ENCODE assay signal across 16 mouse cellular contexts in genomic region chr3:122512725-122513375, GRCm38 (mm10).
DNase-seq lines count a peak whose midpoint lies in the region; ATAC-seq and TF ChIP-seq lines count a peak whose summit lies in the region.
"Had no signal": no experiment of that assay in that cellular context is flagged by ENCODE, and none has a peak within 500 bp of the region (broad histone marks: within the 10 kb centered on the region; RNA-seq: fewer than 3 reads in every experiment).

No protein-coding gene starts in this region.

- no peak for TF ChIP-seq CTCF in liver, embryonic 14.5 days (IDR thresholded peaks at IDR 0.05; ENCODE audit: low read depth)
- TF ChIP-seq CTCF in stomach, postnatal 0 days (IDR thresholded peaks at IDR 0.05; ENCODE audit: low read depth), result peak; percentile 44

- peak; percentile 47 for DNase-seq in urinary bladder, postnatal 14 days (ENCODE audit: low spot score)
- no peak for DNase-seq in urinary bladder, postnatal 4 days (ENCODE audit: low spot score in 2 of 2)
- DNase-seq in liver, embryonic 14.5 days (ENCODE audit: low read depth in 3 of 3, low spot score in 3 of 3), result no peak
- peak; percentile 81 for DNase-seq in stomach, postnatal 0 days (ENCODE audit: low spot score)
- DNase-seq in T-cell, adult 2 months (ENCODE audit: low spot score), result no peak
- no peak for DNase-seq in heart, adult 8-10 months (ENCODE audit: low spot score)
- DNase-seq: cerebellum, postnatal 10 days; heart, postnatal 4 days; right cerebral cortex, postnatal 25 days; thymus, adult 2 months had no signal

- no peaks in the 10 kb centered on the region for H3K9me3 ChIP-seq in kidney, embryonic 15.5 days (replicated peaks)
- no peaks in the 10 kb centered on the region for H3K9me3 ChIP-seq in liver, embryonic 14.5 days (ENCODE audit: control insufficient read depth, low read length)
- no peaks in the 10 kb centered on the region for H3K9me3 ChIP-seq in stomach, postnatal 0 days (ENCODE audit: control insufficient read depth, low read length)
- H3K9me3 ChIP-seq in neural tube, embryonic 15.5 days (replicated peaks), result no peaks in the 10 kb centered on the region
- H3K9me3 ChIP-seq: heart, embryonic 12.5 days; lung, embryonic 15.5 days; midbrain, embryonic 15.5 days had no signal

- no peaks in the 10 kb centered on the region for H3K27me3 ChIP-seq in kidney, embryonic 15.5 days
- H3K27me3 ChIP-seq in liver, embryonic 14.5 days (ENCODE audit: control insufficient read depth, insufficient read depth, low read length), result no peaks in the 10 kb centered on the region
- no peaks in the 10 kb centered on the region for H3K27me3 ChIP-seq in stomach, postnatal 0 days (ENCODE audit: control insufficient read depth, insufficient read depth, low read length)
- H3K27me3 ChIP-seq in neural tube, embryonic 15.5 days (replicated peaks), result no peaks in the 10 kb centered on the region
- H3K27me3 ChIP-seq: lung, embryonic 15.5 days; midbrain, embryonic 15.5 days had no signal

- no peak overlapping the region for H3K9ac ChIP-seq in kidney, embryonic 15.5 days
- H3K9ac ChIP-seq in liver, embryonic 14.5 days (replicated peaks), result no peak overlapping the region
- peak overlapping the region; percentile 50 for H3K9ac ChIP-seq in stomach, postnatal 0 days (ENCODE audit: low read length)
- H3K9ac ChIP-seq in neural tube, embryonic 15.5 days (replicated peaks), result no peak overlapping the region
- H3K9ac ChIP-seq: heart, embryonic 12.5 days; lung, embryonic 15.5 days; midbrain, embryonic 15.5 days had no signal

- WGBS in kidney, embryonic 15.5 days, result 93% methylated on average over 16 of the region's 16 CpGs
- WGBS in liver, embryonic 14.5 days (ENCODE audit: insufficient replicate concordance), result 65% methylated on average over 16 of the region's 16 CpGs
- 81% methylated on average over 16 of the region's 16 CpGs for WGBS in stomach, postnatal 0 days
- WGBS in neural tube, embryonic 15.5 days, result 96% methylated on average over 16 of the region's 16 CpGs

- H3K27ac ChIP-seq in kidney, embryonic 15.5 days, result peak overlapping the region; percentile 74; the same call in 1 of the 2 replicates
- no peak overlapping the region for H3K27ac ChIP-seq in liver, embryonic 14.5 days
- H3K27ac ChIP-seq in stomach, postnatal 0 days (replicated peaks), result peak overlapping the region; percentile 94
- no peak overlapping the region for H3K27ac ChIP-seq in neural tube, embryonic 15.5 days (replicated peaks)
- H3K27ac ChIP-seq: lung, embryonic 15.5 days; midbrain, embryonic 15.5 days had no signal

- H3K36me3 ChIP-seq in kidney, embryonic 15.5 days, result peaks cover 8% of the 10 kb centered on the region
- H3K36me3 ChIP-seq in liver, embryonic 14.5 days (replicated peaks; ENCODE audit: control insufficient read depth, insufficient read depth, low read depth), result no peaks in the 10 kb centered on the region
- no peaks in the 10 kb centered on the region for H3K36me3 ChIP-seq in stomach, postnatal 0 days (ENCODE audit: control insufficient read depth, insufficient read depth, low read length)
- H3K36me3 ChIP-seq in neural tube, embryonic 15.5 days, result no peaks in the 10 kb centered on the region
- H3K36me3 ChIP-seq: heart, embryonic 12.5 days; midbrain, embryonic 15.5 days had no signal

- ATAC-seq in kidney, embryonic 15.5 days (replicated peaks; ENCODE audit: low FRiP score), result no peak
- 0 out of 2 replicates have a peak, but pooled peaks have one; percentile 13 for ATAC-seq in liver, embryonic 14.5 days (ENCODE audit: insufficient read depth)
- peak; percentile 73 for ATAC-seq in stomach, postnatal 0 days (ENCODE audit: low FRiP score, low TSS enrichment)
- no peak for ATAC-seq in neural tube, embryonic 15.5 days (ENCODE audit: low FRiP score)
- ATAC-seq: forebrain, embryonic 14.5 days; midbrain, embryonic 15.5 days had no signal

- H3K4me3 ChIP-seq in kidney, embryonic 15.5 days (replicated peaks), result no peak overlapping the region
- no peak overlapping the region for H3K4me3 ChIP-seq in liver, embryonic 14.5 days (ENCODE audit: insufficient read depth in 1 of 2, low read depth in 2 of 2, low read length in 2 of 2)
- H3K4me3 ChIP-seq in stomach, postnatal 0 days (ENCODE audit: low read depth, low read length), result no peak overlapping the region; the same call in 1 of the 2 replicates
- H3K4me3 ChIP-seq in neural tube, embryonic 15.5 days (replicated peaks), result no peak overlapping the region
- H3K4me3 ChIP-seq: heart, embryonic 12.5 days; lung, embryonic 15.5 days; midbrain, embryonic 15.5 days had no signal

- peaks cover 54% of the 10 kb centered on the region for H3K4me1 ChIP-seq in kidney, embryonic 15.5 days
- H3K4me1 ChIP-seq in liver, embryonic 14.5 days (replicated peaks; ENCODE audit: control insufficient read depth in 2 of 2, insufficient read depth in 2 of 2, low read length in 1 of 2), result peaks cover 0 to 22% of the 10 kb centered on the region in 2 experiments; a peak in 2 of 4 replicates
- H3K4me1 ChIP-seq in stomach, postnatal 0 days (replicated peaks; ENCODE audit: control insufficient read depth, insufficient read depth), result 0 out of 2 replicates have a peak, but pooled peaks cover 2% of the 10 kb centered on the region
- H3K4me1 ChIP-seq in neural tube, embryonic 15.5 days, result peaks cover 18% of the 10 kb centered on the region

- no peak for TF ChIP-seq EP300 in liver, embryonic 14.5 days (IDR thresholded peaks at IDR 0.05; ENCODE audit: low read depth)
- no peak for TF ChIP-seq EP300 in stomach, postnatal 0 days (optimal IDR thresholded peaks at IDR 0.05)

- no peak overlapping the region for H3K4me2 ChIP-seq in kidney, embryonic 15.5 days
- H3K4me2 ChIP-seq in liver, embryonic 14.5 days (ENCODE audit: low read depth), result no peak overlapping the region
- peak overlapping the region; percentile 40 for H3K4me2 ChIP-seq in stomach, postnatal 0 days (replicated peaks; ENCODE audit: low read depth)
- no peak overlapping the region for H3K4me2 ChIP-seq in neural tube, embryonic 15.5 days
- H3K4me2 ChIP-seq: heart, embryonic 12.5 days; lung, embryonic 15.5 days; midbrain, embryonic 15.5 days had no signal

Comparison
In these comparisons a context has a peak if more than half of its experiments do, and no peak if none do; other contexts are left out.
1. DNase-seq: peak in urinary bladder, postnatal 14 days (single experiment) and stomach, postnatal 0 days (single experiment); none in urinary bladder, postnatal 4 days (0 of 2), liver, embryonic 14.5 days (0 of 3), T-cell, adult 2 months (single experiment) and heart, adult 8-10 months (single experiment).
2. ATAC-seq: peak in liver, embryonic 14.5 days (single experiment) and stomach, postnatal 0 days (single experiment); none in kidney, embryonic 15.5 days (single experiment) and neural tube, embryonic 15.5 days (single experiment).
3. H3K27ac ChIP-seq: peak in kidney, embryonic 15.5 days (single experiment) and stomach, postnatal 0 days (single experiment); none in liver, embryonic 14.5 days (single experiment) and neural tube, embryonic 15.5 days (single experiment).